Mouse (Mus musculus): ENCODE measurements around the gene Cand2. TPM values are rescaled to one million over a fixed set of nuclear protein-coding genes. Genes with fewer than 3 reads are reported as not detected.
"Not testable (repeated sequence)": the region's sequence is repeated elsewhere in the genome, so short reads cannot be mapped to it uniquely, and the experiment has no call there.

Gene Cand2
- total RNA-seq, 2 experiments from 2014 or later = 103 to 106 TPM

DNA sequence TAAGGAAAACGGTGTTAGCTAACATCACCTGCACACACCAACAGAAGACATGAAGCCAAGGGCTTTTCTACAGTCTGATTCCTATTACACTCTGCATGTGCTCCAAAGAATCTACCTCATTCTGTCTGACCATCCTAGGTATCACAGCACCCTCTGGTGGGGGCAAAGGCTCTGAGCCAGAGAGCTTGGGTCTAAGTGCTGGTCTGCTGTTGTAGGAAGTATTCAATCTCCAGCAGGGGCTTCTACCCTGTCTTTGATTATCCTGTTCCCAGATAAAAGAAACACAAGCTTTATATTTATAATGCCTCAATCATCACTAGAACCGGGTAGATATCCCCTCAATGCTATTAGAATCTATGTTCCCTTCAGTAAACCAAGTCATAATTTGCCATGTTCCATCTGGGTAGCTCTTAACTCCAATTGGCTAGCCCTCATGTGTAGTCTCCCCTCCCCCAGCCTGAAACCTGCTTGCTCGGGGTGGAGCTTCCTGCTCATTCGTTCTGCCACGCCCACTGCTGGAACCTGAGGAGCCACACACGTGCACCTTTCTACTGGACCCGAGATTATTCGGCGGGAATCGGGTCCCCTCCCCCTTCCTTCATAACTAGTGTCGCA lies 49.6 kb downstream of the Cand2 start:
- not testable (repeated sequence) for DNase-seq (ENCODE audit: low spot score in 2 of 2)

DNA sequence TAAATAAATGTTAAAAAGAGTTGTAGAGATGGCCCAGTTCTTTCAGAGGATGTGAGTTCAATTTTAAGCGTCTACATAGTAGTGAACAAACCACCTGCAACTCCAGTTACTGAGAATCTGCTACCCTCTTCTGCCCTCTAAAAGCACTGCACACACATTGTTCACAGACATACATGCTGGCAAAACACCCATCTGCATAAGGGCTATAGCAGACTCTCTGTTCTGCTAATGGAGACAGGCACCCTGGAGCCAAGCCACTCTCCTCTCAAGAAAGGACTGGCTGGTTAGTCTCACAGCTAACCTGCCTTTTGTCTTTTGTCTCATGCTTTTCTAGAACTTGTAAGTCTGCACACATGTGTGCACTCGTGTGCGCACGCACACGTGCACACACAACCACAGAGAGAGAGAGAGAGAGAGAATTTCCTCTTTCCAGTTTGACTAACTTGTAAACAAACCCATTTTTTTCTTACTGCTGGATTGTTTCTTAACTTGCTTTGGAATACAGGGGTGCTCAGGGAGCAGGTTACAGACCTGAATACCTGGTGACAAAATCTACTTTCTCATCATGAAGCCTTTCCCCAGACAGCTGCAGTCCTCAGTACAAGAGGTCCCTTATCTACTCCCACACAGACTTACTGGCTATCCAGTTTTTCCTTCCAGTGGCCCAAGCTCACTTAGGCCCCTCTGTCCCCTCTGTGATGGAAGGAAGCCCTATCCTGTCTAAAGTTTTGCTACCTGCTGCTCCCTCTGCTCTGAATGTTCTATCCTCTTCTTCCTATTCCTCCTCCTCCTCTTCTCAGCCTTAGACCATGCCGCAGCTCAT lies 56.7 kb downstream of the Cand2 start:
- DNase-seq (ENCODE audit: low spot score in 2 of 2) = no peak

DNA sequence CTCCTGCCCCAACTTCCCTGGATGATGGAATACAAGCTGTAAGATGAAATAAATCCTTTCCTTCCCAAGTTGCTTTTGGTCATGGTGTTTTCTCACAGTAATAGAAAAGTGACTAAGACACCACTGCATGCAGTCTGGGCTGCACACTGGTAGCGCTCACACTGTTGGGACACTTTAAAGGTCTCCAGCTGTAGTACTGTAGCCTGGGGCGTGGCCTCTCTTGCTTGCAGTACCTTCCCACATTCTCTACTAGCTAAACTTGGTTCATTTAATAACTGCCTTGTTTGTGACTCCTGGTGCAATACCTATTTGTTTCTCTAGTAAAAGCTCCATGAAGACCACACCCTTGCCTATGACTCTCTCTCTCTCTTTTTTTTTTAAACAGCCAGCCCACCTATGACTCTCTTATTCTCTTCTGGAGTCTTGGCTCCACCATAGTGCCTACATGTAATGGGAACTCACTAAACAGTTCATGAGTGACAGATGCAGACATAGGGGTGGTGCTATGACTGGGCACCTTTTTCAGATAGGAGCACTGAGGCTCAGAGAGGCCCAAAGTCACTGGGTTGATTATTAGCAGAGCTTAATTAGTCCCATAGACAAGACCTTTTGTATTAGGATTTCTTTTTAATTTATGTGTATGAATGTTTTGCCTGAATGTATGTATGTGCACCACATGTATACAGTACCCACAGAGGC lies 58.0 kb downstream of the Cand2 start:
- DNase-seq (ENCODE audit: low spot score in 2 of 2) = no peak

DNA sequence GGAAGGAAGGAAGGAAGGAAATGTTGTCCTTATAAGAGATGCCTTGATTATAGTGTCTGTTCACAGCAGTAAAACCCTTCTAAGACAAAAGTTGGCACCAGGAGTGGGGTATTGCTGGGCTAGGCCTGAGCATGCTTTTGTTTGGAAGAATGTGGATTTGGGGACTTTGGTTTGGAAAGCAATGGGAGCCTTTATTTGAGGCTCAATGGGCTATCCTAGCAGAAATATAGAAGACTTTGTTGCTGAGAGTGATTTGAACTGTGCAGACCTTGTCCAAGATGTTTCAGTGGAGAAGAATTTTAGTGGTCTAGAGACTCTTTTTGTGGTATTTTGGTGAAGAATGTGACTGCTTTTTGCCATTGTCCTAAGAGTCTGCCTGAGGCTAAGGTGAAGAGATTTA lies 59.5 kb downstream of the Cand2 start:
- no peak for DNase-seq (ENCODE audit: low spot score in 2 of 2)

DNA sequence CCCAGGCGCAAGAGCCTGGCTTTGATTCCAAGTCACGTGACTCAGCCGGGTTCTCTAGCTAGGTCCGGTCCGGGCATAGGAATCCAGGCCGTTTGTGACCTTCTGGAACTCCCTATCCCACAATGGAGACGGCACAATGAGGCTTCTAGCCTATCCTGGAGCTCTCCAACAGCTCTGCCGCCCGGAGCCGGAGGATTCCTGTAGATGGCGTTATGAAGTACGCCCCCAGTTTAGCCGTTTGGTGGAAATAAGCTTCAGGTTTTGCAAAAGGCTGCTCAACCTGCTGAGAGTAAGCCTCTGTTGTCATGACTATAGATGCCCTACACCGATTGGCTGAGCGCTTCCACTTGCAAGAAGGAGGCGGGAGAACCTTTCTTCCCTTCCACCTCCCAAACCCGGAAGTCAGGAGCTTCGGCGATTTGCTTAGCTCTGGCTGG lies 63.8 kb downstream of the Cand2 start, which contains the start of gene Efcab12:
Gene Efcab12 (minus strand): TSS at position 252 of the 437 bp plus-strand sequence.
- peak in 1 of 2 experiments; percentile 42 for DNase-seq (ENCODE audit: low spot score in 2 of 2)

GRCm38 (mm10) chr6:115838745-115839144 lies 64.4 kb downstream of the Cand2 start:
- DNase-seq (ENCODE audit: low spot score in 2 of 2) = no peak

DNA sequence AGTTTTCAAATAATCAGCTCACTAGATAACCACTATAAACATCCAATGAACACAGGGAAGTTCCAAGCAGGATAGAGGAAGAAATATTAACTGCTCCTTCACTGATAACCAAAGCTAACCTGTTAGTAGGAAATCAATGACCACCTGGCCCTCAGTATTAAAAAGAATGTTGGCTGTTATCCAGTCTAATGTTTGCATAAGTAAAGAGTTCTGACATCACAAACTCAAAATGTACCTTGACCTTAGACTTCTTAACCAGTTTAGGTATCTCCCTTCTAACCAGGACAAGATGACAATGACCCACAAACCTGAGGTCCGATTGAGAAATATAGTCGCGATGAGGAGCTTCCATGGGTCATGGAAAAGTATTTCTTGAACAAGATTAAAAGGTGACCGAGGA lies 70.7 kb downstream of the Cand2 start:
- no peak for DNase-seq (ENCODE audit: low spot score in 2 of 2)

- DNase-seq (ENCODE audit: low spot score in 2 of 2) = peak in 1 of 2 experiments; percentile 62
Measured at GRCm38 (mm10) chr6:115846640-115847411, 72.5 kb downstream of the Cand2 start.

- no peak for DNase-seq (ENCODE audit: low spot score in 2 of 2)
Measured at GRCm38 (mm10) chr6:115848598-115849304, 74.4 kb downstream of the Cand2 start.

DNA sequence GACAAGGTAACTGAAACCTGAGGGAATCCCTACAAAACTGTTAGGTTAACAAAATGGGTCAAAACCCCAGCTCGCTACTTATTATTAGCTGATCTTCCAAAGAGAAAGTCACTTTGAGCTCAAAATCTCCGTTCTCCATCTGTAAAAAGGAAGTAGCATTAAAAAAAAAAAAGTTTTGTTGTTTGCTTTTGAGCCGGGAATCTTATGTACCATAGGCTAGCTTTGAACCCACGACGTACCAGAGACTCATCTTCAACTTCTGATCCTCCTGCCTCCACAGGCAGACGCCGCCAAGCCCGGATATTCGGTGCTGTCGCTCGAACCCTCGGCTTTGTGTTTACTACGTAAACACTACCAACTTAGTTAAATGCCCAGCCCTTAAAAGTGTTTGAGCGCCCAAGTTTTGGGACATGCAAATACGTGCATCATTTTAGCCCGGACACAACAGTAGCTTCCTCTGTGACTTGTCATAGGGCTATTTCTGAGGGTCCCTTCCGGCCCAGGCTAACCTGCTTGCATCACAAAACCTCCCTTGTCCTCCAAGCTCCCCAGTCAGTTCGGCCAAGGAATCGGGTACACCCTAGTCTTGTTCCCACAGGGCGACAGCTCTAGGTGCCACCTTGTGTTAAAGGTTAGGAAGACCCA lies 78.2 kb downstream of the Cand2 start:
- DNase-seq (ENCODE audit: low spot score in 2 of 2) = no peak

- DNase-seq (ENCODE audit: low spot score in 2 of 2) = peak; percentile 92 to 97
Measured at GRCm38 (mm10) chr6:115853091-115853813, 78.9 kb downstream of the Cand2 start, which contains the start of the genes Mbd4 and Ift122. Gene Mbd4, minus strand, starts transcription at chr6:115853371. Gene Ift122, plus strand, starts transcription at chr6:115853470.

- DNase-seq (ENCODE audit: low spot score in 2 of 2) = no peak
Measured at GRCm38 (mm10) chr6:115853985-115854384, 79.6 kb downstream of the Cand2 start.

DNA sequence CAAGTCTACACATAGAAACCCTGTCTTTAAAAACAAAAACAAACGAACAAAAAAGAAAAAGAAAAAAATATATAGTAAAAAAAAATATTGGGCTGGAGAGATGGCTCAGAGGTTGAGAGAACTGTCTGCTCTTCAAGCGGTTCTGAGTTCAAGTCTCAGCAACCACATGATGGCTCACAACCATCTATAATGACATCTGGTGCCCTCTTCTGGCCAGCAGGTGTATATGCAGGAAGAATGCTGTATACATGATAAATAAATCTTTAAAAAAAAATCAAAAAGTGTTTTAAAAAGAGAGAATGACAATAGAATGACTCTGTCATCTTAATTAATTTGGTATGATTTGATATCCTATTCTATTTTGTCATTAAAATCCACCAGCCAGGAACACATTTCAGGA lies 80.1 kb downstream of the Cand2 start:
- no peak for DNase-seq (ENCODE audit: low spot score in 2 of 2)

Small RNA genes lying within 50 kb of the gene (microRNA-seq; reads per million reads assigned to microRNA genes)
- gene Mir7660 = not detected

Other genes with a start within 250 kb of the Cand2 start
- gene Tsen2, start 229.9 kb upstream of the Cand2 start, total RNA-seq (2021) = 10 to 100 TPM; 14.7 to 18.7 TPM
- under 1 TPM; 0.26 to 0.29 TPM for gene Mkrn2os, start 182.0 kb upstream of the Cand2 start, total RNA-seq (2021)
- 10 to 100 TPM; 38.2 to 40.9 TPM for gene Mkrn2, start 172.6 kb upstream of the Cand2 start, total RNA-seq (2021)
- gene Raf1, start 97.9 kb upstream of the Cand2 start, total RNA-seq (2021) = 100 to 1,000 TPM; 123 to 137 TPM
- under 1 TPM; 0.66 to 0.73 TPM for gene Tmem40, start 12.1 kb upstream of the Cand2 start, total RNA-seq (2021)
- 1,000 to 10,000 TPM; 1,342 to 1,439 TPM for gene Rpl32, start 34.2 kb downstream of the Cand2 start, total RNA-seq (2021)
- gene Efcab12, start 63.9 kb downstream of the Cand2 start, total RNA-seq (2021) = under 1 TPM; 0.15 to 0.26 TPM
- 1 to 10 TPM; 4.8 to 5.4 TPM for gene Mbd4, start 78.8 kb downstream of the Cand2 start, total RNA-seq (2021)
- gene Ift122, start 78.9 kb downstream of the Cand2 start, total RNA-seq (2021) = 10 to 100 TPM; 16.7 to 18.6 TPM
- gene Rho, start 157.2 kb downstream of the Cand2 start, total RNA-seq (2021) = under 1 TPM; 0.62 to 0.93 TPM
- gene H1foo, start 170.4 kb downstream of the Cand2 start, total RNA-seq (2021) = not detected
- gene Plxnd1, start 220.5 kb downstream of the Cand2 start, total RNA-seq (2021) = 100 to 1,000 TPM; 125 to 133 TPM